Mouse (Mus musculus): Measurements from ENCODE around the gene Rgs3. TPM values are rescaled to one million over a fixed set of nuclear protein-coding genes. Genes with fewer than 3 reads are reported as not detected.

Gene Rgs3
- total and polyA plus RNA-seq, 2 experiments, result 9.6 to 13.0 TPM

DNA sequence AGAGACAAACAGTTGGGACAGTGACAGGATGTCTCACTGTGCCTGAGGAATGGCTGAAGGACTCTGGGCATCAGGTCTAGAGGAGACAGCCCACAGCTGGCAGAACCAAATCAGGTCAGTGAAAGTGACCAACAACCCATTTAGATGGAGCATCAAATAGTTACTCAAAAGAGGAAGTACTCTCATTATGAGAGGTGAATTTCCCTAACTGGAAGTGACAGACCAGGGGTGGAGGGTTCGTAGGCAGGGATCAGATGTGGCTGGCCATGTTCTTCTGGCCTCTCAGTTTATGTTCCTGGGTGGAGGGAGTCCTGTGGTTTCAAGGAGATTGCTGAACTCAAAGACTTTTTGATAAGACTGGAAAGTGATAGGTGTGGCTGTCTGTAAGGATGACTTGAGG is 40.9 kb downstream of the Rgs3 start:
- H3K36me3 ChIP-seq (ENCODE audit: control insufficient read depth, insufficient read depth, low read length), result no peaks in the 10 kb centered on the region
- no peaks in the 10 kb centered on the region for H3K79me2 ChIP-seq (ENCODE audit: control insufficient read depth, insufficient read depth, low read length)
- peaks cover 2% of the 10 kb centered on the region for H3K4me1 ChIP-seq (ENCODE audit: control insufficient read depth, insufficient read depth, low read length)
- TF ChIP-seq POLR2A (IDR thresholded peaks at IDR 0.05; ENCODE audit: extremely low read depth, insufficient read depth, low read length) (no peak), CTCF (IDR thresholded peaks at IDR 0.05; ENCODE audit: low read depth, low read length) (no peak)
- H3K27me3 ChIP-seq (ENCODE audit: control insufficient read depth, insufficient read depth, low read length), result no peaks in the 10 kb centered on the region
- H3K4me3 ChIP-seq (ENCODE audit: insufficient read depth, low read depth, low read length), result no peak overlapping the region
- DNase-seq (ENCODE audit: extremely low read depth, low read depth, low spot score), result no peak
- 85% methylated on average over 1 of the region's 1 CpGs for WGBS
- H3K27ac ChIP-seq (replicated peaks; ENCODE audit: insufficient read depth, low read depth, low read length), result no peak overlapping the region
- no peak overlapping the region for H3K9ac ChIP-seq (ENCODE audit: low read depth, low read length)

DNA sequence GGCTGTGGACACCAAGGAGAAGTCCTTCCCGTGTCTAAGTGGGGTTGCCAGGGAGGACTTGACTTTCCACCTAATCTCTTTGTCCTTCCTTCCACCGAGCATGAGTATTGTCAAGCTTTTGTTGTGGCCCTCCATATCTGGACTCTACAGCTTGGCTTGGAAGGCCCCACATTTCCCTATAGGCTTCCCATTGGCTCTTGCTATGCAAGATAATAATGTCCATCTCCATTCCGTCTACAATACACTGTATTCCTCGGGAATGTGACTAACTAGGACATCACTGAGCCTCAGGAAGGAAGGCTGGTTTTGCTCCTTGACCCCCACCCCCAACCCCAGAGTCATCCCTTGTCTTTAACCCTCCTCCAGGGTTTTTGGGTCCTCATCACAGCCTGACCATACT is 44.0 kb downstream of the Rgs3 start:
- TF ChIP-seq POLR2A (IDR thresholded peaks at IDR 0.05; ENCODE audit: extremely low read depth, insufficient read depth, low read length) (no peak), CTCF (IDR thresholded peaks at IDR 0.05; ENCODE audit: low read depth, low read length) (no peak)
- Histone ChIP-seq H3K27ac (replicated peaks; ENCODE audit: insufficient read depth, low read depth, low read length) (no peak overlapping the region), H3K27me3 (ENCODE audit: control insufficient read depth, insufficient read depth, low read length) (no peaks in the 10 kb centered on the region), H3K4me1 (ENCODE audit: control insufficient read depth, insufficient read depth, low read length) (peaks cover 2% of the 10 kb centered on the region), H3K4me3 (ENCODE audit: insufficient read depth, low read depth, low read length) (no peak overlapping the region), H3K9ac (ENCODE audit: low read depth, low read length) (no peak overlapping the region), H3K36me3 (ENCODE audit: control insufficient read depth, insufficient read depth, low read length) (no peaks in the 10 kb centered on the region), H3K79me2 (ENCODE audit: control insufficient read depth, insufficient read depth, low read length) (no peaks in the 10 kb centered on the region)
- WGBS, result 75% methylated on average over 4 of the region's 4 CpGs
- no peak for DNase-seq (ENCODE audit: extremely low read depth, low read depth, low spot score)

DNA sequence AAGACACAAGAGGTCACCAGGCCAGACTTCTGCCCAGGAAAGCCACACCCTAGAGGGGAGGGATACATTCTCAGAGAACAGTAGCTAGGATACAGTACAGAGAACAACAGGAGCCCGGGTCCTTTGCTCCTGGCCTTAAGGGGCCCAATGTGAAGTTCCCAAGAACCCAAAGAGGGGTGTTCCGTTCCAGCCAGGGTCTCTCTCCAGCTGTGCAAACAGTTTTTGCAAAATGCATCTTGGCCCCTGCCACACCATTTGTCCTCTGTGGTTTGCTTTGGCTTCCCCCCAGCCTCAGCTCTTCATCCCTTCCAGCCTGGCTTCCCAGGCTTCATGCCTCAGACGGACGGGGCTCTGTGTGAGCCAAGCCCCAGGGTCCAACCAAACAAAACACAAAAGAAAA is 44.4 kb downstream of the Rgs3 start:
- WGBS, result 74% methylated on average over 4 of the region's 4 CpGs
- Histone ChIP-seq H3K4me3 (ENCODE audit: insufficient read depth, low read depth, low read length) (no peak overlapping the region), H3K4me1 (ENCODE audit: control insufficient read depth, insufficient read depth, low read length) (peaks cover 2% of the 10 kb centered on the region), H3K36me3 (ENCODE audit: control insufficient read depth, insufficient read depth, low read length) (no peaks in the 10 kb centered on the region), H3K27ac (replicated peaks; ENCODE audit: insufficient read depth, low read depth, low read length) (no peak overlapping the region), H3K27me3 (ENCODE audit: control insufficient read depth, insufficient read depth, low read length) (no peaks in the 10 kb centered on the region), H3K9ac (ENCODE audit: low read depth, low read length) (no peak overlapping the region), H3K79me2 (ENCODE audit: control insufficient read depth, insufficient read depth, low read length) (no peaks in the 10 kb centered on the region)
- DNase-seq (ENCODE audit: extremely low read depth, low read depth, low spot score), result no peak
- TF ChIP-seq CTCF (IDR thresholded peaks at IDR 0.05; ENCODE audit: low read depth, low read length) (no peak), POLR2A (IDR thresholded peaks at IDR 0.05; ENCODE audit: extremely low read depth, insufficient read depth, low read length) (no peak)

DNA sequence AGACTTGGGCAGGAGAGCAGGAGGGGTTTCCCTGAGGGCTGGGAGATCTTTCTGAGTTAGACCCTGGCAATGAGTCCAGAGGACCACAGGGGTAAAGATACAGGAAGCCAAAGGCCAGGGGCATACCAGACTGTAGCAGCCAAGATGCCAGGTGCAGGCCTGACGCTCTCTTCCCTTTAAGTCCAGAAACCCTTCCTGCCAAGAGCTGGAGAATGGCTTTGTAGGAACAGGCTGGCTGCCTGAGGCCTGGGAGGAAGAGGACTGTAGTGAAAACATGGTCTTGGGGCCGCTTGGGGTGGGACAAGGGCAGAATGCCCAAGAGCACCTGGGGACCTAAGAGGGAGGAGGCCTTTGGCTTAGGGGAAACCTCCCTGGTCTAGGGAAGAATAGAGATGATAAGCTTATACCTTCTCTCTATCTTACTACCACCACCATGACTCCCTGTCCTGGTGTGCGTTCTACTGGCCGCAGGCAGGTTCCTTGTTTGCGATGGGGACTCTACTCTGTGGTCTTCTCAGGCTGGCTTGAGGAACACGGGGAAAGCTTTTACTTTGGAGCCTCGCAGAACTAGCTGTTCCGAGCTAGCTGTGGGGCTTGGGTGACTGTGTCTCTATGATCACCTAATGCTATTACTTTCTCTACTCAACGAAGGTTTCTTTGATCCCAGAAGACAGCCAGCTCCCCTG is 46.4 kb downstream of the Rgs3 start:
- Histone ChIP-seq H3K9ac (ENCODE audit: low read depth, low read length) (no peak overlapping the region), H3K36me3 (ENCODE audit: control insufficient read depth, insufficient read depth, low read length) (no peaks in the 10 kb centered on the region), H3K79me2 (ENCODE audit: control insufficient read depth, insufficient read depth, low read length) (no peaks in the 10 kb centered on the region), H3K27ac (replicated peaks; ENCODE audit: insufficient read depth, low read depth, low read length) (no peak overlapping the region), H3K4me3 (ENCODE audit: insufficient read depth, low read depth, low read length) (no peak overlapping the region), H3K4me1 (ENCODE audit: control insufficient read depth, insufficient read depth, low read length) (peaks cover 2% of the 10 kb centered on the region), H3K27me3 (ENCODE audit: control insufficient read depth, insufficient read depth, low read length) (no peaks in the 10 kb centered on the region)
- TF ChIP-seq CTCF (IDR thresholded peaks at IDR 0.05; ENCODE audit: low read depth, low read length), result no peak
- no peak for TF ChIP-seq POLR2A (IDR thresholded peaks at IDR 0.05; ENCODE audit: extremely low read depth, insufficient read depth, low read length)
- 96% methylated on average over 9 of the region's 9 CpGs for WGBS
- no peak for DNase-seq (ENCODE audit: extremely low read depth, low read depth, low spot score)

DNA sequence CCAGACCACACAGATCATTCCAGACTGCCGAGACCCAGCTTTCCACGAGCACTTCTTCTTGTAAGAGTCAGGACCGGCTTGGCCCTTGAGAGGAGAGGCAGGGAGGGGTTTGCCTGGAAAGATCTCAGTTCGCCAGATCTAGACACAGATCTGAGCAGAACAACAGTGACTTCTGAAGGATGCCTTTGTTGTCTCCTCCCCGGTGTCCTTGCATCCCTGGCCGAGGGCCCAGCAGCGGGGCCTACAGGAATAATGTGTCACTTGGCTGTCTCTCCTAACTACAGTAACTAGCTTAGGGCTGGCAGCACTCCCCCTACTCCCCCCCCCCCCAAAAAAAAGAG is 46.9 kb downstream of the Rgs3 start:
- Histone ChIP-seq H3K27ac (replicated peaks; ENCODE audit: insufficient read depth, low read depth, low read length) (no peak overlapping the region), H3K4me3 (ENCODE audit: insufficient read depth, low read depth, low read length) (no peak overlapping the region), H3K9ac (ENCODE audit: low read depth, low read length) (no peak overlapping the region), H3K27me3 (ENCODE audit: control insufficient read depth, insufficient read depth, low read length) (no peaks in the 10 kb centered on the region), H3K36me3 (ENCODE audit: control insufficient read depth, insufficient read depth, low read length) (no peaks in the 10 kb centered on the region), H3K4me1 (ENCODE audit: control insufficient read depth, insufficient read depth, low read length) (peaks cover 2% of the 10 kb centered on the region), H3K79me2 (ENCODE audit: control insufficient read depth, insufficient read depth, low read length) (no peaks in the 10 kb centered on the region)
- WGBS, result 84% methylated on average over 7 of the region's 7 CpGs
- TF ChIP-seq CTCF (IDR thresholded peaks at IDR 0.05; ENCODE audit: low read depth, low read length) (no peak), POLR2A (IDR thresholded peaks at IDR 0.05; ENCODE audit: extremely low read depth, insufficient read depth, low read length) (no peak)
- DNase-seq (ENCODE audit: extremely low read depth, low read depth, low spot score), result no peak

DNA sequence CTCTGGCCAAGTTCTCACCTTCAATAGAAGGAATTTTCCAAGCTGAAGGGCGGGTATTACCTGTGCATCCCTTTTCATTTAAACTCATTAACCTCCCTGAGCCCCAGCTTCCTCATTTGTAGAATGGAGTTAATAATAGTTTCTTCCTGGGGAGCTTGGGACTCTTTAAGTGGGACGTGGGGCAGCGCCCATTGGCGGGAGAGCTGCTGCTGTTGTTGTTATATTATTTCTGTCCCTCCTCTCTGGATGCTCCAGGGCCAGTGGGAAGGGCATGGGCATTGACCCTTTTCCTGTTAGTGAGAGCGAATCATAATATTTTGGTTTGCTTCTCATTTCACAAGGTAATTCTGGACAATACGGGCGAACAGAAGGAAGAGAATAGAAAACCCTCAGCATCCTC is 47.3 kb downstream of the Rgs3 start:
- Histone ChIP-seq H3K27ac (replicated peaks; ENCODE audit: insufficient read depth, low read depth, low read length) (no peak overlapping the region), H3K79me2 (ENCODE audit: control insufficient read depth, insufficient read depth, low read length) (no peaks in the 10 kb centered on the region), H3K27me3 (ENCODE audit: control insufficient read depth, insufficient read depth, low read length) (no peaks in the 10 kb centered on the region), H3K4me3 (ENCODE audit: insufficient read depth, low read depth, low read length) (no peak overlapping the region), H3K9ac (ENCODE audit: low read depth, low read length) (no peak overlapping the region), H3K36me3 (ENCODE audit: control insufficient read depth, insufficient read depth, low read length) (no peaks in the 10 kb centered on the region), H3K4me1 (ENCODE audit: control insufficient read depth, insufficient read depth, low read length) (peaks cover 2% of the 10 kb centered on the region)
- TF ChIP-seq POLR2A (IDR thresholded peaks at IDR 0.05; ENCODE audit: extremely low read depth, insufficient read depth, low read length) (no peak), CTCF (IDR thresholded peaks at IDR 0.05; ENCODE audit: low read depth, low read length) (no peak)
- 87% methylated on average over 7 of the region's 7 CpGs for WGBS
- DNase-seq (ENCODE audit: extremely low read depth, low read depth, low spot score), result no peak
